Mouse (Mus musculus) MEL (cell line): ENCODE data around the gene Gsx2. TPM values are rescaled to one million over a fixed set of nuclear protein-coding genes. Genes with fewer than 3 reads are reported as not detected.

Source experiments
- DNase-seq: peaks from one replicate; pipeline ENCODE4 v3.0.0; 2011; ENCODE audit warnings: low read depth, low spot score
- H3K27ac ChIP-seq: 2 replicates; pipeline ENCODE4 v1.5.1; 2012; ENCODE audit warnings: low read depth, mild to moderate bottlenecking, control low read depth, low read length, moderate library complexity; ENCODE audit not compliant: control insufficient read depth
- H3K27me3 ChIP-seq, 2 experiments: fragments of 150-350 bp in 1 of 2; sonication (generic) in 1 of 2; 2 replicates each; pipeline ENCODE4 v1.6.1; 2012; ENCODE audit warnings: low read length in 2 of 2, mild to moderate bottlenecking in 2 of 2, improper control_type of control experiment in 1 of 2, moderate library complexity in 1 of 2; ENCODE audit not compliant: insufficient read depth in 2 of 2, control insufficient read depth in 1 of 2
- H3K36me3 ChIP-seq, 2 experiments: 2 replicates each; pipeline ENCODE4 v1.6.1; 2012 to 2014; ENCODE audit warnings: low read length in 2 of 2, improper control_type of control experiment in 1 of 2, inconsistent platforms in 1 of 2, mild to moderate bottlenecking in 1 of 2; ENCODE audit not compliant: insufficient read depth in 2 of 2, control insufficient read depth in 1 of 2
- H3K4me1 ChIP-seq, 2 experiments: fragments of 150-350 bp in 1 of 2; sonication (generic) in 1 of 2; 2 replicates each; pipeline ENCODE4 v1.6.1; 2012; ENCODE audit warnings: low read length in 2 of 2, improper control_type of control experiment in 1 of 2, mild to moderate bottlenecking in 1 of 2; ENCODE audit not compliant: insufficient read depth in 2 of 2, control insufficient read depth in 1 of 2
- H3K4me3 ChIP-seq, 2 experiments: fragments of 150-350 bp in 1 of 2; sonication (generic) in 1 of 2; 2 replicates each; pipeline ENCODE4 v1.5.1; 2012; ENCODE audit warnings: low read depth in 2 of 2, low read length in 2 of 2, mild to moderate bottlenecking in 2 of 2, moderate library complexity in 2 of 2, control low read depth in 1 of 2, improper control_type of control experiment in 1 of 2; ENCODE audit not compliant: control insufficient read depth in 1 of 2, insufficient read depth in 1 of 2
- H3K79me2 ChIP-seq: 2 replicates; pipeline ENCODE4 v1.6.1; 2012; ENCODE audit warnings: mild to moderate bottlenecking, low read length, moderate library complexity; ENCODE audit not compliant: control insufficient read depth, poor library complexity, insufficient read depth
- H3K9ac ChIP-seq: 2 replicates; pipeline ENCODE4 v1.6.1; 2012; ENCODE audit warnings: low read depth, mild to moderate bottlenecking, control low read depth, low read length, moderate library complexity; ENCODE audit not compliant: control insufficient read depth, poor library complexity, severe bottlenecking
- H3K9me3 ChIP-seq: fragments of 150-350 bp; sonication (generic); replicated peaks from 2 replicates; pipeline ENCODE4 v1.6.1; 2012; ENCODE audit warnings: mild to moderate bottlenecking, low read length, improper control_type of control experiment, moderate library complexity; ENCODE audit not compliant: insufficient read depth
- CHD1 ChIP-seq: IDR thresholded peaks from 2 replicates; pipeline ENCODE4 v1.6.1; 2012; ENCODE audit warnings: low read depth, mild to moderate bottlenecking, inconsistent platforms, low read length, improper control_type of control experiment
- CHD2 ChIP-seq: IDR thresholded peaks from 2 replicates; pipeline ENCODE4 v1.6.1; 2011; ENCODE audit warnings: low read length, improper control_type of control experiment
- ELF1 ChIP-seq: IDR thresholded peaks from 2 replicates; pipeline ENCODE4 v1.6.1; 2014; ENCODE audit warnings: low read depth, mild to moderate bottlenecking, inconsistent platforms, low read length, improper control_type of control experiment, moderate library complexity
- ETS1 ChIP-seq: IDR thresholded peaks from 2 replicates; pipeline ENCODE4 v1.6.1; 2012; ENCODE audit warnings: low read depth, mild to moderate bottlenecking, inconsistent platforms, low read length, improper control_type of control experiment, moderate library complexity
- GABPA ChIP-seq: IDR thresholded peaks from 2 replicates; pipeline ENCODE4 v1.6.1; 2012; ENCODE audit warnings: low read depth, mild to moderate bottlenecking, inconsistent platforms, low read length, improper control_type of control experiment, moderate library complexity
- HCFC1 ChIP-seq: IDR thresholded peaks from 2 replicates; pipeline ENCODE4 v1.6.1; 2012; ENCODE audit warnings: low read depth, mild to moderate bottlenecking, inconsistent platforms, low read length, improper control_type of control experiment, moderate library complexity
- JUND ChIP-seq: IDR thresholded peaks from 2 replicates; pipeline ENCODE4 v1.6.1; 2011; ENCODE audit warnings: low read depth, mild to moderate bottlenecking, improper control_type of control experiment, low read length
- KAT2A ChIP-seq: conservative IDR thresholded peaks from 2 replicates; pipeline ENCODE4 v1.6.1; 2012; ENCODE audit warnings: low read depth, low read length, improper control_type of control experiment, inconsistent platforms
- MAFK ChIP-seq: IDR thresholded peaks from 2 replicates; pipeline ENCODE4 v1.6.1; 2011; ENCODE audit warnings: low read depth, mild to moderate bottlenecking, low read length, improper control_type of control experiment, borderline replicate concordance
- MAX ChIP-seq: IDR thresholded peaks from 2 replicates; pipeline ENCODE4 v1.6.1; 2011; ENCODE audit warnings: low read length, improper control_type of control experiment
- MXI1 ChIP-seq: IDR thresholded peaks from 2 replicates; pipeline ENCODE4 v1.6.1; 2011; ENCODE audit warnings: mild to moderate bottlenecking, low read depth, low read length, improper control_type of control experiment
- MYB ChIP-seq: IDR thresholded peaks from 2 replicates; pipeline ENCODE4 v1.6.1; 2011; ENCODE audit warnings: mild to moderate bottlenecking, low read depth, low read length, improper control_type of control experiment
- MYC ChIP-seq: IDR thresholded peaks from 2 replicates; pipeline ENCODE4 v1.6.1; 2011; ENCODE audit warnings: low read depth, mild to moderate bottlenecking, low read length, improper control_type of control experiment, moderate library complexity
- NELFE ChIP-seq: IDR thresholded peaks from 2 replicates; pipeline ENCODE4 v1.6.1; 2011; ENCODE audit warnings: low read depth, low read length, improper control_type of control experiment
- NRF1 ChIP-seq: IDR thresholded peaks from 2 replicates; pipeline ENCODE4 v1.6.1; 2014; ENCODE audit warnings: low read depth, mild to moderate bottlenecking, inconsistent platforms, low read length, improper control_type of control experiment, moderate library complexity; ENCODE audit not compliant: poor library complexity, insufficient read depth, severe bottlenecking
- POLR2AphosphoS2 ChIP-seq: IDR thresholded peaks from 2 replicates; pipeline ENCODE4 v1.6.1; 2011; ENCODE audit warnings: low read length, improper control_type of control experiment
- POLR2AphosphoS5 ChIP-seq: IDR thresholded peaks from 2 replicates; pipeline ENCODE4 v1.6.1; 2012; ENCODE audit warnings: low read depth, borderline replicate concordance, mild to moderate bottlenecking, inconsistent platforms, low read length, moderate library complexity, mixed read lengths
- RAD21 ChIP-seq: IDR thresholded peaks from 2 replicates; pipeline ENCODE4 v1.6.1; 2011; ENCODE audit warnings: mild to moderate bottlenecking, low read depth, low read length, improper control_type of control experiment
- RCOR1 ChIP-seq: IDR thresholded peaks from 2 replicates; pipeline ENCODE4 v1.6.1; 2012; ENCODE audit warnings: low read depth, mild to moderate bottlenecking, inconsistent platforms, low read length, improper control_type of control experiment
- SIN3A ChIP-seq: IDR thresholded peaks from 2 replicates; pipeline ENCODE4 v1.6.1; 2012; ENCODE audit warnings: low read length, improper control_type of control experiment, inconsistent platforms
- TAL1 ChIP-seq: IDR thresholded peaks from 2 replicates; pipeline ENCODE4 v1.6.1; 2012; ENCODE audit warnings: mild to moderate bottlenecking, inconsistent platforms, low read length, moderate library complexity, mixed read lengths
- TCF12 ChIP-seq: IDR thresholded peaks from 2 replicates; pipeline ENCODE4 v1.6.1; 2014; ENCODE audit warnings: low read depth, mild to moderate bottlenecking, inconsistent platforms, low read length, improper control_type of control experiment, moderate library complexity
- USF1 ChIP-seq: IDR thresholded peaks from 2 replicates; pipeline ENCODE4 v1.6.1; 2014; ENCODE audit warnings: low read depth, mild to moderate bottlenecking, inconsistent platforms, low read length, improper control_type of control experiment, moderate library complexity
- ZC3H11A ChIP-seq: IDR thresholded peaks from 2 replicates; pipeline ENCODE4 v1.6.1; 2012; ENCODE audit warnings: low read depth, mild to moderate bottlenecking, inconsistent platforms, low read length, improper control_type of control experiment
- ZKSCAN1 ChIP-seq: IDR thresholded peaks from 2 replicates; pipeline ENCODE4 v1.6.1; 2012; ENCODE audit warnings: low read depth, mild to moderate bottlenecking, inconsistent platforms, low read length, improper control_type of control experiment, moderate library complexity
- ZMIZ1 ChIP-seq: IDR thresholded peaks from 2 replicates; pipeline ENCODE4 v1.6.1; 2012; ENCODE audit warnings: low read depth, mild to moderate bottlenecking, inconsistent platforms, low read length, improper control_type of control experiment, moderate library complexity
- polyA plus RNA-seq, 2 experiments: library from polyadenylated mRNA; stranded (reverse) in 1 of 2; unstranded in 1 of 2; fragments of >175 nt in 1 of 2; fragments of >200 nt in 1 of 2; gene quantifications; 2 replicates each; pipeline versions ENCODE4 v1.2.1 to v1.2.4; 2012; ENCODE audit warnings: low replicate concordance in 2 of 2, low read depth in 1 of 2; ENCODE audit not compliant: insufficient read length in 2 of 2, insufficient read depth in 1 of 2, missing spikeins in 1 of 2
- total RNA-seq: library from RNA; depleted of rRNA; stranded (reverse); fragments of 300-350 nt; gene quantifications from 2 replicates; pipeline ENCODE4 v1.2.3, GENCODE M21; 2012

Gsx2 gene
- total and polyA plus RNA-seq, 3 experiments = not detected

DNA sequence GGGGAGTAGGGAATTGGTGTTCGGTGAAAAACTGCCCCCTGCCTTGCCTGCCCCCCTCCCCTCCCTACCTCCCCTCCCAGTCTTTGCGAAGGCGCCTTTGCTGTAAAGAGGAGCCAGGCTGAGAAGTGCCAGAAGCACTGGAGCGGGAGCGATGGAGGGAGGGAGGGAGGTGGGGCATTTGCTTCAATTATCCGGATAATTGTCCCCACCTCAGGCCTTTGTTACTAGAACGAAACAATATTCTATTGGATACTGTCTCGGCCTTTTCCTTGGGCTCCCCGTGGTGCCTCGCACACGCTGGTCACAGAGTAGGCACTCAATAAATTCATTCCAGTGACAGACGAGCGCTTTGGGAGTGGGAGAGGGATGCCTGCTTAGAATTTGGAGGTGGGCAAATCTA lies 5.3 kb upstream of the Gsx2 start:
- H3K79me2 ChIP-seq = no peaks in the 10 kb centered on the region
- no peak overlapping the region for H3K4me3 ChIP-seq
- no peaks in the 10 kb centered on the region for H3K9me3 ChIP-seq
- H3K4me1 ChIP-seq = no peaks in the 10 kb centered on the region
- no peak for TF ChIP-seq TAL1
- TF ChIP-seq JUND = no peak
- no peak for TF ChIP-seq MAFK
- TF ChIP-seq CHD1 = no peak
- TF ChIP-seq NELFE = no peak
- no peak for TF ChIP-seq ETS1
- no peak for TF ChIP-seq ZMIZ1
- no peak for TF ChIP-seq SIN3A
- TF ChIP-seq RAD21 = no peak
- TF ChIP-seq NRF1 = no peak
- no peak for TF ChIP-seq USF1
- TF ChIP-seq KAT2A = no peak
- TF ChIP-seq MYB = no peak
- no peak for TF ChIP-seq GABPA
- TF ChIP-seq ELF1 = no peak
- TF ChIP-seq, all 39 proteins: peak for 0
- no peak overlapping the region for H3K9ac ChIP-seq
- no peak overlapping the region for H3K27ac ChIP-seq
- peaks cover 2 to 11% of the 10 kb centered on the region in 2 experiments; a peak in 2 of 4 replicates for H3K27me3 ChIP-seq
- no peak for DNase-seq
- H3K36me3 ChIP-seq = no peaks in the 10 kb centered on the region

DNA sequence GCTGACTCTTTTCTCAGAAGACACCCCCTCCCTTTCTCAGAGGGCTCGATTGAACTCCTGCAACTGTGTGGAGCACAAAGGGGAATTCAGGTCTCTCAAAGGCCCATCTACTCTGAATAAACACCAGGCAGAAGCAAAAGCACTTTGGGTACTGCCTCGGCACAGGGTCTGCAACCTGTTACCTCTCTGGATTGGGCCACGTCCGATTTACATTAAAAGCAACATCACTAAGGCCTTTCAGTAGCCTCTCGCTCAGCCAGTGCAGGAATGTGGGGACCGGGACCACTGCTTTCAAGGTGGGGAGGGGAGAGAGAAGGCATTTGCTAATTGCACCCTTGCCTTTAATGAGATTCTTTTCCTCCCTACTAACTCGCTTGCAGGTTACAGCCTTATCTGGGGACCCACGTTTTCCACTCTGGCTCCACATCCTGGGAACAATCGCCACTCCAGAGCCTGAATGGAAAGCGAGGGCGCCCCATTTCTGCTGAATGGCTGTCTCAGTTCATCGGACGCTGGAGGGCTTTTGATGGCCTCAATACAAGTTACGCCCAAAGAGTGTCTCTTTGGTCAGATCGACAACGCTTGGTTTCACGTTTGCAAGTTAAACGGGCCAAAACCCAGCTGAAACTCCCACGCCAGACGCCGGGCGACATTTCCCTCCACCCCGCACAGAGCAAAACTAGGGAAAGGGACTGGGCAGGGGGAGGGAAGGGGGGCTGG lies 4.6 kb upstream of the Gsx2 start:
- H3K27me3 ChIP-seq = peaks cover 2 to 11% of the 10 kb centered on the region in 2 experiments; a peak in 2 of 4 replicates

More for the DNA sequence above, 4.6 kb upstream of the Gsx2 start:
- no peak for DNase-seq
- no peak overlapping the region for H3K27ac ChIP-seq
- no peaks in the 10 kb centered on the region for H3K9me3 ChIP-seq
- H3K9ac ChIP-seq = no peak overlapping the region
- TF ChIP-seq MYB (no peak), MAFK (no peak), POLR2AphosphoS5 (no peak), JUND (no peak), POLR2AphosphoS2 (no peak), ETS1 (no peak), RCOR1 (no peak), TCF12 (no peak), ZC3H11A (no peak), GABPA (no peak), MYC (no peak), HCFC1 (no peak), CHD2 (no peak), USF1 (no peak), MAX (no peak), ZKSCAN1 (no peak), NELFE (no peak), MXI1 (no peak)
- H3K4me3 ChIP-seq = no peak overlapping the region
- no peaks in the 10 kb centered on the region for H3K79me2 ChIP-seq
- H3K4me1 ChIP-seq = no peaks in the 10 kb centered on the region
- no peaks in the 10 kb centered on the region for H3K36me3 ChIP-seq
